Mouse (Mus musculus) brown adipose tissue, adult 24 weeks (tissue): ENCODE measurements around the gene 4921524J17Rik. TPM values are rescaled to one million over a fixed set of nuclear protein-coding genes. Genes with fewer than 3 reads are reported as not detected.

Experiments
- H3K27ac ChIP-seq: fragments of 200-500 bp; replicated peaks from 2 replicates; pipeline ENCODE4 v1.5.1; 2012; ENCODE audit warnings: low read depth, mild to moderate bottlenecking, low read length
- H3K4me1 ChIP-seq: fragments of 200-500 bp; 2 replicates; pipeline ENCODE4 v1.6.1; 2012; ENCODE audit warnings: low read length, mixed read lengths; ENCODE audit not compliant: control insufficient read depth, insufficient read depth, insufficient read length
- H3K4me3 ChIP-seq: fragments of 200-500 bp; 2 replicates; pipeline ENCODE4 v1.5.1; 2012; ENCODE audit warnings: low read depth, mild to moderate bottlenecking, low read length, moderate library complexity; ENCODE audit not compliant: insufficient read depth
- polyA plus RNA-seq: library from polyadenylated mRNA; stranded (reverse); fragments of >200 nt; gene quantifications from 2 replicates; pipeline ENCODE4 v1.2.4, GENCODE M21; 2012; ENCODE audit not compliant: missing spikeins, insufficient read depth, insufficient read length

Gene 4921524J17Rik
- 14.6 and 15.3 TPM in 2 replicates for polyA plus RNA-seq

DNA sequence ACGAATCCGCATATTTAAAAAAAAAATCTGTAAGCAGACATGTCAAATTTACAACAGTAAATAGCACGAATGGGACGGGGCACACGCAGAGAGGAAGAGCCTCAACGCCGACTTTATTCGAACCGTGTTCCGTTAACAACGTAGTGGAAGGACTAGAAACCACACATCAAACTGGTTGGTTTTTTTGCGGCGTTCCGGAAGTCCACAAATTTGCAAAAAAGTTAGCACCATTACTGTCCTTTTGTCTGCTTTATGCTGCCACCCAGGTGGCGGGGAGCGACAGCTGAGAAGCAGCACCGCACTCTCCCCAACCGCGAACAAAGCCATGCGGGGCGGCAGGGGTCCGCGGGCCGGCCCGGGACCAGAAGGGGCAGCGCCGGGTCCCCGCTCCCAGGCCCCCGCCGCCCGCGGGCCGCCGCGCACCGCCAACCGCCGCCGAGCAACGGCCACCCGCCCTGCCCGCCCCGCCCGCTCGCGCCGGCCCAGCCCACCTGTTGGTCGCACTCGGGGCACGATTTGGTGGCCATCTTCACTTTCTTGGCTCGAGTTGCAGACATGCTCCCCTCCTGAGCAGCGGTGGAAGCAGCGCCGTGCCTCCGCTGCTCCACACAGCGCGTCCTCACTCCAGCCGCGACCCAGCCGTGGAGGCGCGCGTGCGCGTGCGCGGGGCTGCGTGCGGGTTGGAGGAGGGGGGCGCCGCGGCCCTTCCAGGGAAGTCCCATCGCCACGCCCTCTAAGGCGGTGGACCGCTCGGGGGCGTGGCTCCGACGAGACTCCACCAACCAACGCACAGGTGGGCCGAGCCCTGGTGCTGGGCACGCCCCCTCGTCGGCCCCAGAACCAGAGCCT, at the start of gene 4921524J17Rik:
Gene 4921524J17Rik, minus strand, starts transcription at position 666 of the 849 bp plus-strand sequence.
- Histone ChIP-seq H3K4me3 (peak within 1 kb of the TSS; percentile 88), H3K27ac (peak within 1 kb of the TSS; percentile 73), H3K4me1 (peaks cover 9% of the 10 kb centered on the region)

DNA sequence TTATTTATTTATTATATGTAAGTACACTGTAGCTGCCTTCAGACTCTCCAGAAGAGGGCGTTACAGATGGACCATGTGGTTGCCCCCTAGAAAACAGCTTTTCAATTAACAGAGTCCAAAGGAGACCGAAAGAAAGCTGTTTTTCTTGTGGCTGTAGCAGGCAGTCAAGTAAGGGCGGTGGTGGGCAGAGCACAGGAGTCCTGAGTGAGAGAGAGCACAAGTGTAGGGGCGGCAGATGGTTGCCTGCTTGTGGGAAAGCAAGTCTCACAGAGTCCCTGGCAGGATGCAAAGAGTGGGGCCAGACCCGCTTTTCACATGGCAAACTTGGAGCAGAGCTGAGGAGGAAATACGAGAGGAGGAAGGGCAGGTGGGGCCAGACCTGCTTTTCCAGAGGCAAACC, 49.8 kb upstream of the 4921524J17Rik start:
- H3K4me3 ChIP-seq: no peak overlapping the region
- H3K4me1 ChIP-seq: no peaks in the 10 kb centered on the region
- H3K27ac ChIP-seq: no peak overlapping the region

DNA sequence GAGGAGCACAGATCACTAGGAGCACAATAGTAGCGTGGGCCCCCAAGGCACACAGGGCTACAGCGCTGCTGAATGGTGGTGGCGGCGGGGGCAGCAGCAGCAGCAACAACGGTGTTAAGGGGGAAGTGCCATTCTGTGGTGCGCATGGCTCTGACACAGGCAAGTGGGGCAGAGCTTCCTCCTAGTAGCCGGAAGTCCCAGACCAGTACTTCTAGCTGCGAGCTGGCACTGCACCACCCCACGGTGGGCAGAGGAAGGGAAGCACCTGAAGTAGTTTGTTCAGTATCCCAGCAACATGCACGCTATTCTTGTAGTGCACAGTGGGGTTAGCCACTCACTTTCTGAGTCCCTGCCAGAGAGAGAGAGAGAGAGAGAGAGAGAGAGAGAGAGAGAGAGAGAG, 49.3 kb upstream of the 4921524J17Rik start:
- no peak overlapping the region for H3K27ac ChIP-seq
- no peak overlapping the region; the same call in 1 of the 2 replicates for H3K4me3 ChIP-seq
- H3K4me1 ChIP-seq: no peaks in the 10 kb centered on the region

DNA sequence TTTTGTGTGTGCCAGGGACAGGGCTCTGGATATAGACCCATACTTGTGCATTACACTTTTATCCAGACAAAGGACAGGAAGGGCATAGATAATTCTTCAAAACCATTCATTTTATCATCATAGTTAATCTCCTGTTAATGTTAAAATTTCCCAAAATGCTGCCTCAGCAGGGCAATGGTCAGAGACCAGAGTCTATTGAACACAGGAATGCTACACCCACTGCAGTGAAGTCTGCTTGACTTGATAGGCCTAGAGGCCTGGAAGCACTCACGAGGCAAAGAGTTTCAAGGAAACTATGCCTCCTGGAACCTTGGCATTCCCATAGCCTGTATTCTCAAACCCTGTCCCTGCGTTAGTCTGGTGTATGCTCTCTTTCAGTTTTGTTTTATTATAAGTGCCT, 47.1 kb upstream of the 4921524J17Rik start:
- Histone ChIP-seq H3K4me3 (no peak overlapping the region), H3K27ac (no peak overlapping the region)

DNA sequence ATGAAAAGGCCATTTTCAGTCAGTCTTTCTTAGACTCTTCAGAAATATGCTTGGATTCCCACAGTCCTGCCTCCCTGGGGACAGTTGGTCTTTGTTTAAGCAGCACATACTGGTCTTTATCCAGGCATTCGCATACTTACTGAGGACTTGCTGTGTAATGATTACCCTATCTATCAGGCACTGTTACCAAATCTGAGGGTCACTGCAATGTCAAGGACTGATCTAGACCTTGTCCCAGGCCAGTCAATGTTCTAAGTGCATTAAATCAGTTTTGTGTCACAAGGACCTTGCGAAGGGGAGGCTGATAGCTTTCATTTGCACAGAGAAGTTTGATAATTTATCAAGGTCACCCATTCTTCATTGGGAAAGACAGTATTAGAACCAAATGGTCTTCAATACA, 45.8 kb upstream of the 4921524J17Rik start:
- Histone ChIP-seq H3K4me3 (no peak overlapping the region), H3K27ac (no peak overlapping the region), H3K4me1 (no peaks in the 10 kb centered on the region)

More for the DNA sequence above, 47.1 kb upstream of the 4921524J17Rik start:
- no peaks in the 10 kb centered on the region for H3K4me1 ChIP-seq

DNA sequence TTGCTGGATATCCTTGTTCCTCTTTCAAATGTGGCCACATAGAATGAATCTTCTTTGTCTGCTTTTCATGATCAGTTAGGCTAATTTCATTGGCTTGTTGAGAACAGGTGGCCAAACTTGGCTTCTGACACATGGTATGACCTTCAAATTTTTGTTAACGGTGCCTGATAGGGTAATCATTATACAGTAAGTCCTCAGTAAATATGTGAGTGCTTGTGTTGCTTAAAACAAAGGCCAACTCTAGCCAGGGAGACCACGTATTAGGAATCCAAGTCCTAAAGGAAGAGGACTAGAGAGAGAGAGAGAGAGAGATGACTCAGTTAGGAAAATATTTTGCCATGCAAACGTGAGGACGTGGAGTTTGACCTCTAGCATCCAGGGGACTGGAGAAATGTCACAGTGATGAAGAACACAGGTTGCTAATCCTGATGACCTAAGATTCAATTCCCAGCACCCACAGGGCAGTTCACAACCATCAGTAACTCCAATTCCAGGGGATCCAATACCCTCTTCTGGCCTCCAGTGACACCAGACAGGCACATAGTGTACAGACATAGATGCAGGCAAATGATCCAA, 44.4 kb upstream of the 4921524J17Rik start:
- Histone ChIP-seq H3K4me3 (no peak overlapping the region), H3K4me1 (no peaks in the 10 kb centered on the region), H3K27ac (no peak overlapping the region)

DNA sequence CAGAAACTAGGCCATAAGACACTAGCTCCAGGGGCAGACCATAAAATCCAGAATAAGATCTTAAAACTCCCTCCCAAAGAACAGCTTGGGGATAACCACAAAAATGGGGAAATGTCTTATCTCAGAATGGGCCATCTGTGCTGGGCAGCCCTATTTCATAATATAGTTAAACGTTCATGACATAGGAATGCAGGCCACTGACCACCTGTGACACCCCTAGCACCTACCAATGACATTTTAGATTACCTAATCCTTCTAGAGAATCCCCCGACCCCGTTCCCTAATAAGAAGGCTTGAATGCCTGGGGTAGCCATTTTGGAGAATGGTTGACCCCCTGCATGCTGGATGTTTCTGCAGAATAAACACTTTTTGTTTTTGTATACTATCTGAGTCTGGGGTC, 42.3 kb upstream of the 4921524J17Rik start:
- H3K4me1 ChIP-seq: no peaks in the 10 kb centered on the region
- H3K27ac ChIP-seq: no peak overlapping the region
- no peak overlapping the region for H3K4me3 ChIP-seq

DNA sequence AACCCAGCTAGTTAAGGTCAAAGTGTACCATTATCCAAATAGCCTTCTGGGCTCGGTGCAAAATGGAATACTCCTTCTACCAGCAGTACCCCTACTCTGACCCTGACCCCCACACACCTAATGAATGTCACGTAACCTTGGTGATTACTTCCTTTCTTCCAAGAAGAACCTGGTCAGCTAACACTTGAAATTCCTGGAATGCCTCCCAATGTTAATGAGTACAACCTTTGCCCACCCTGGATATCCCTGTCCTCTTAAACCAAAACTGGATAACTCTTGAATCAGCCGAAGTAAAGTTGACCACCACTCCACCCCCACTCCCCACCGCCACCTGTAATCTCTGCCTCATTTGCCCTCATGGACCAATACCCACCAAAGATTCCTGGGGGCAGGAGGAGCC, 40.6 kb upstream of the 4921524J17Rik start:
- H3K4me1 ChIP-seq: no peaks in the 10 kb centered on the region
- H3K4me3 ChIP-seq: no peak overlapping the region

DNA sequence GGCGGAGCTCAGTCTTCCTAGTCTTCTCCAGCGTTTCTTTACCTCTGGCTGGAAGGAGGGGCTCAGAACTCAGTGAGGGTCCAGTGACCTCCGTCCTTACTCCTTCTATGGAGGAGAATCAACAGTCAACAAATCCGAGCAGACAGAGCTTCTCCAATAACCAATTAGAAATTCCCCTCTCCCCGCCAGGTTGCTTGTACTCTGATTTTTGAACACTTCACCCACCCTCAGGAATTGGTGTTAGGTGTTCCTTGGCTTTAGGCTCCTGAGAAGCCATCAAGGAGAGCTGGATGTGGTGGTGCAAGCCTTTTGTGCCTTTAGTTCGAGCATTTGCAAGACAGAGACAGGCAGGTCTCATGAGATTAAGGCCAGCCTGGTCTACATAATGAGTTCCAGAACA, 40.2 kb upstream of the 4921524J17Rik start:
- Histone ChIP-seq H3K27ac (no peak overlapping the region), H3K4me1 (no peaks in the 10 kb centered on the region)

More for the DNA sequence above, 40.6 kb upstream of the 4921524J17Rik start:
- no peak overlapping the region for H3K27ac ChIP-seq

DNA sequence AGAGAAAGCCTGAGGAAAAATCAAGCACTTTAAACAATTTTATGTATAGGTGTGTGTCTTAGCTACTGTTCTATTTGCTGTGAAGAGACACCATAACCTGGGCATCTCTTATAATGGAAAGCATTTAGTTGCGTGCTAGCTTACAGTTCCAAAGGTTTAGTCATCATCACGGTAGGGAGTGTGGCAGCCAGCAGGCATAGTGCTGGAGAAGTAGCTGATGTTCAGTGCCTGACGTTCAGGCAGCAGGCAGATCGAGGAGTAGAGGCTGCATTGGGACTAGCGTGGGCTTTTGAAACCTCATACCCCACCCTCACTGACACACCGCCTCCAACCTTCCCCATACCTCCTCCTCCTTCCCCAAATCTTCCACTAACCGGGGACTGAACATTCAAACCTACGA, 38.1 kb upstream of the 4921524J17Rik start:
- no peak overlapping the region for H3K27ac ChIP-seq
- H3K4me3 ChIP-seq: no peak overlapping the region
- H3K4me1 ChIP-seq: no peaks in the 10 kb centered on the region

More for the DNA sequence above, 40.2 kb upstream of the 4921524J17Rik start:
- no peak overlapping the region for H3K4me3 ChIP-seq

DNA sequence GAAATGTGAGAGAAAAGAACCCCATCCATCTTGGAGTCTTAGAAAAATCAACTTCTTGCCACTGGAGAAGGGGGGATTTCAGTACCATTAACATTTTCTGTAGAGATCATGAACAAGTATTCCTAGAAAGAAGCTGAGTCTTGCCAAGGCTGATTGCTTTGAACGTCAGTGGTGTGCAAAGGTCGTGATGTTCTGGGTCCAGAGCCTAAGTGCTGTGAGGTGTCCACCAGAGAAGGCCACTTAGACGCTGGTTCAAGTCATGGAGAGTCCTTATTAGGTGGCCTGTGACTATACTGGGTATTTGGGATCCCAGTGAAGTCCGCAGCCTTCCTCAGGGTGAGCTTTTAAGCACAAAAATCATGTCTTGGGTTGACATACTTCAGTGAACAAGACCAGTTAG, 33.4 kb upstream of the 4921524J17Rik start:
- Histone ChIP-seq H3K27ac (no peak overlapping the region), H3K4me1 (no peaks in the 10 kb centered on the region), H3K4me3 (no peak overlapping the region)

DNA sequence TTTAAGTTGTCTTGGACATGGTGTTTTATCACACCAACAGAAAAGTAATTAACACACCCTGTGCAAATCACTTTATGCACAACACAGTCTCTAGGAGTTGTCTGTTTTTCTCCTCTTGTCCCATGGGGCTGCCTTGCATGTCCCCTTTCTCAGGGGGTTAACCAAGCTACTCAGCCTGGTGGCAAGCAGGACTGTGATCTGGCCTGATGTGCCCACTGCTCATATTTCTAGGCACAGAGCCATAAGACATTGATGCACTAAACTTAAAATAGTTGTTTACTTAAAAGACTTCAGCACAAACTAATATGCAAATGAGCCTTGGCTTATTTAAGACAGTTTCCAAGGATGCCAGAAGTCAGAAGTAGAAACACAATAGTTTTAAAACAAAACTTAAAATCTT, 31.7 kb upstream of the 4921524J17Rik start:
- Histone ChIP-seq H3K27ac (no peak overlapping the region), H3K4me1 (no peaks in the 10 kb centered on the region), H3K4me3 (no peak overlapping the region)

DNA sequence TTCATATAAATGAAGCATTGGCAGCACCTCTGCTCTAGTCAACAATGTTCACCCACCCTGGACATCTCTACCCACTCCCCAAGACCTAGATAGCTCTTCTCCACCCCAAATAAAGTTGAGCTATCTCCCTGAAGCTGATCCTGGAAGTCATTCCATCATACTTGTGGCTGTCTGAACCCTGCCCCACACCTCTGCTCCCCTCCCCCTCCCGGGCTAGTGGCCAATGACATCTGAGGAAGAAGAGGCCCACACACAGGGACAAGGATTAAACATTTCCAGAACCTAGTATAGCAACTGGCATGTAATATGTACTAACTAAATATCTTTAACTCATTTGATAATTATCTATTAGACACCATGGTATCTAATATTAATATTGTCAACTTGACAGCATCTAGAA, 29.8 kb upstream of the 4921524J17Rik start:
- Histone ChIP-seq H3K4me3 (no peak overlapping the region), H3K4me1 (no peaks in the 10 kb centered on the region), H3K27ac (no peak overlapping the region)

DNA sequence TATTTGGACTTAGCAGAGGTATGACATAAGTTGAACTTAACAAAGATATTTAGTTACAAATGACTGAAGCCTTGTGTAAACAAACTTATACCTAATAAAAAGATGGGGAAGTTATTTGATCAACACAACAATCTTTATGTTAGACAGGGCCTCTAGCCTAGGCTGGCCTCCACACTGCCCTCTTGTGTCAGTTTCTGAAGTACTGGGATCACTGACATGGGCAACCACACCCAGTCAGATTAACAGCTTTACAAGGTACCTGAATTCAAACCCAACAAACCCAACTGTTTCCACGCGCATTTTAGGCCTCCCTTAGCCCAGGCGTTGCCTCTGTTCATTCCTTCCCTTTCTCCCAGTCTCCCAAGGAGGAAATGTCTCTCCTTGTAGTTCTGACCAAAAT, 28.7 kb upstream of the 4921524J17Rik start:
- Histone ChIP-seq H3K4me3 (no peak overlapping the region), H3K27ac (no peak overlapping the region), H3K4me1 (no peaks in the 10 kb centered on the region)

DNA sequence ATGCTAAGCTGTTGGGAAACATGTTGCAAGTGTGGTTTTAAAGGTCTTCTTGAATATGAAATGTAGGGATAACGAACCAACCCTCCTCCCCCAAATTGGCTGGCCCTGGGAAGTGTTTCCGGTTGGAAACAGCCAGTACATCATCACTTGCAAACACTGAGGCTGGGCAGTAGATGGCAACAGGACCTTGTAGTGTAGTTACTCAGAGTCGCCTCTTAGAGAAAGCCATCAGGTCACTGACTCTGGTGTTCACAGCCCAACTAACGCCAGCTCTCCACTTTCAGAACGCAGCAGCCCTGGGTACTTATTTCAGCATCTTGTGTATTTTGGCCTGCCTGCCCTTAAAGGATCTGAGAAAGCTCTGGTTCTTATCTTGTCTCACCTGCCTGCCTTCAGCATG, 28.2 kb upstream of the 4921524J17Rik start:
- Histone ChIP-seq H3K27ac (no peak overlapping the region), H3K4me3 (no peak overlapping the region)

DNA sequence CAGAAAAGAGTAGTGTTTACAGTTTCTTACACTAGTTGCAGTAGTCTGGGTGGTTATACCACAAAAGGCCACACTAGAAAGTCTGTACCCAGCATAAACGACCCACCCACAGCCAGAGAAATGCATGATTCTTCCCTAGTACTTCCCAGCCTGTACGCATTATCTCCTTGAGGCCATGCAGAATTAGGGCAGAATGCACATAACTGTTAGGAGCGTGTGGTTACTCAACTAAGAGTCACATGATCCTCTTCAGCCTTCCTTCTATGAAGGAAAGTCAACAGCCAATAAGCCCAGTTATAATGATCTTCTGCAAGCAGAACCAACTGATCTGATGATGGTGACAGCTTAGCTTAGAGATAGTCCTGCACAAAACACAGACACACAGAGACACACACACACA, 26.9 kb upstream of the 4921524J17Rik start:
- Histone ChIP-seq H3K27ac (no peak overlapping the region), H3K4me3 (no peak overlapping the region), H3K4me1 (no peaks in the 10 kb centered on the region)

More for the DNA sequence above, 28.2 kb upstream of the 4921524J17Rik start:
- no peaks in the 10 kb centered on the region for H3K4me1 ChIP-seq
